Comparison of ENCODE assay signal across 26 mouse cellular contexts in the genomic region with DNA sequence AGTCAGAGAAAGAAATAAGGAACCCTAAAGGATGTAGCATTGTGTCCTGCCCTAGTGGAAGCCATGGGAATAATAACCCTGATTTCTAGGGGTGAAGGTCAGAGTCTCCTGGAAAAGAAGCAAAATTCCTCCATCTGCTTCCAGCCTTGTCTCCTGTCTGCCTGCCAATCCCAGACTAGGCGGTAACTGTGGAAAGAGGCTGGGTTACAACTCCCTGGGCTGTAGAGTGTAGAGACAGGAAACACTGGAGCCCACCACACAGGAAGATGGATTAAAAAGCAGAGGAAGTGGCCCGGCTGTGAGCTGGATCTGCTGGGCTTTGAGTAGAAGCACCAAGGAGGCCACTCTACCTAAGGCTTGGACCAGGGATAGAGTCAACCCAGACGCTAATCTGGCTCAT.
DNase-seq lines count a peak whose midpoint lies in the region; ATAC-seq and TF ChIP-seq lines count a peak whose summit lies in the region.
"Had no signal": no experiment of that assay in that cellular context is flagged by ENCODE, and none has a peak within 500 bp of the region (broad histone marks: within the 10 kb centered on the region; RNA-seq: fewer than 3 reads in every experiment).

No protein-coding gene starts in this region.

- no peak for TF ChIP-seq CTCF in heart, postnatal 0 days (IDR thresholded peaks at IDR 0.05; ENCODE audit: low read depth)
- TF ChIP-seq CTCF in gastrocnemius, adult 2 months (IDR thresholded peaks at IDR 0.05), result no peak

- no peak overlapping the region for H3K4me2 ChIP-seq in hindbrain, embryonic 12.5 days (replicated peaks)
- H3K4me2 ChIP-seq in heart, postnatal 0 days (ENCODE audit: low read depth, low read length), result no peak overlapping the region
- H3K4me2 ChIP-seq: embryonic facial prominence, embryonic 15.5 days; forebrain, embryonic 12.5 days; hindbrain, embryonic 14.5 days; lung, embryonic 15.5 days; midbrain, embryonic 12.5 days; neural tube, embryonic 13.5 days had no signal

- TF ChIP-seq EP300 in heart, postnatal 0 days (IDR thresholded peaks at IDR 0.05; ENCODE audit: low read depth), result no peak

- DNase-seq in hindbrain, embryonic 10.5 days (ENCODE audit: low spot score), result no peak
- no peak for DNase-seq in heart, postnatal 0 days (ENCODE audit: low spot score)
- peak; percentile 51 to 60 for DNase-seq in heart, postnatal 10 days
- peak; percentile 30 for DNase-seq in lung, postnatal 25 days (ENCODE audit: low spot score)
- DNase-seq in gastrocnemius, adult 2 months, result no peak
- no peak for DNase-seq in cerebellum, adult 11 months
- DNase-seq: adrenal gland, postnatal 25 days; B cell, adult 2 months; cerebellum, adult 2 months; cerebellum, postnatal 14 days; gastrocnemius, postnatal 25 days; kidney, postnatal 25 days; liver; thymus, adult 18-20 months; thymus, postnatal 25 days had no signal

- no peak for ATAC-seq in hindbrain, embryonic 12.5 days (ENCODE audit: low FRiP score)
- peak; percentile 60 for ATAC-seq in heart, postnatal 0 days (ENCODE audit: insufficient read depth, low read depth)
- ATAC-seq: intestine, postnatal 0 days had no signal

- no peaks in the 10 kb centered on the region for H3K9me3 ChIP-seq in hindbrain, embryonic 10.5 days
- H3K9me3 ChIP-seq in hindbrain, embryonic 12.5 days (replicated peaks), result no peaks in the 10 kb centered on the region; the same call in 1 of the 2 replicates
- H3K9me3 ChIP-seq in heart, postnatal 0 days (replicated peaks; ENCODE audit: control insufficient read depth, low read length), result no peaks in the 10 kb centered on the region
- H3K9me3 ChIP-seq: embryonic facial prominence, embryonic 10.5 days; embryonic facial prominence, embryonic 15.5 days; forebrain, embryonic 12.5 days; lung, embryonic 15.5 days; midbrain, embryonic 12.5 days; neural tube, embryonic 13.5 days had no signal

- intact Hi-C loops in heart, postnatal 10 days (cut with DNase I), result no loop called here
- intact Hi-C loops in gastrocnemius, adult 2 months (cut with DNase I), result no loop called here

- no peak overlapping the region for H3K9ac ChIP-seq in hindbrain, embryonic 12.5 days
- H3K9ac ChIP-seq in heart, postnatal 0 days (replicated peaks; ENCODE audit: low read depth, low read length), result no peak overlapping the region
- H3K9ac ChIP-seq: embryonic facial prominence, embryonic 15.5 days; forebrain, embryonic 12.5 days; hindbrain, embryonic 14.5 days; liver, embryonic 14.5 days; lung, embryonic 15.5 days; midbrain, embryonic 12.5 days; neural tube, embryonic 13.5 days had no signal

- no peaks in the 10 kb centered on the region for H3K36me3 ChIP-seq in hindbrain, embryonic 10.5 days
- no peaks in the 10 kb centered on the region for H3K36me3 ChIP-seq in hindbrain, embryonic 12.5 days
- H3K36me3 ChIP-seq in heart, postnatal 0 days (replicated peaks; ENCODE audit: control insufficient read depth, insufficient read depth, low read length), result no peaks in the 10 kb centered on the region
- H3K36me3 ChIP-seq: embryonic facial prominence, embryonic 10.5 days; embryonic facial prominence, embryonic 15.5 days; forebrain, embryonic 12.5 days; lung, embryonic 15.5 days; midbrain, embryonic 12.5 days; neural tube, embryonic 13.5 days had no signal

- 0 out of 2 replicates have a peak overlapping the region, but pooled peaks have one; percentile 2 for H3K27ac ChIP-seq in hindbrain, embryonic 10.5 days
- H3K27ac ChIP-seq in hindbrain, embryonic 12.5 days, result no peak overlapping the region
- H3K27ac ChIP-seq in heart, postnatal 0 days (ENCODE audit: low read depth), result no peak overlapping the region; the same call in 1 of the 2 replicates
- H3K27ac ChIP-seq in gastrocnemius, adult 2 months, result no peak overlapping the region
- H3K27ac ChIP-seq: embryonic facial prominence, embryonic 10.5 days; embryonic facial prominence, embryonic 15.5 days; forebrain, embryonic 12.5 days; hindbrain, embryonic 14.5 days; liver, embryonic 14.5 days; lung, embryonic 15.5 days; midbrain, embryonic 12.5 days; neural tube, embryonic 13.5 days had no signal

- H3K27me3 ChIP-seq in hindbrain, embryonic 10.5 days (ENCODE audit: insufficient read depth, poor library complexity, severe bottlenecking), result no peaks in the 10 kb centered on the region
- H3K27me3 ChIP-seq in hindbrain, embryonic 12.5 days, result no peaks in the 10 kb centered on the region
- no peaks in the 10 kb centered on the region for H3K27me3 ChIP-seq in heart, postnatal 0 days (ENCODE audit: control insufficient read depth, insufficient read depth, low read length)
- H3K27me3 ChIP-seq: embryonic facial prominence, embryonic 15.5 days; forebrain, embryonic 12.5 days; lung, embryonic 15.5 days; megakaryocyte, embryonic 14.5 days; midbrain, embryonic 12.5 days; neural tube, embryonic 13.5 days had no signal

- no peak overlapping the region for H3K4me3 ChIP-seq in hindbrain, embryonic 10.5 days
- no peak overlapping the region for H3K4me3 ChIP-seq in hindbrain, embryonic 12.5 days
- H3K4me3 ChIP-seq in heart, postnatal 0 days (ENCODE audit: low read depth, low read length), result no peak overlapping the region
- no peak overlapping the region for H3K4me3 ChIP-seq in gastrocnemius, adult 2 months
- H3K4me3 ChIP-seq: embryonic facial prominence, embryonic 10.5 days; embryonic facial prominence, embryonic 15.5 days; forebrain, embryonic 12.5 days; lung, embryonic 15.5 days; megakaryocyte, embryonic 14.5 days; midbrain, embryonic 12.5 days; neural tube, embryonic 13.5 days had no signal

- 79% methylated on average over 3 of the region's 3 CpGs for WGBS in hindbrain, embryonic 10.5 days
- WGBS in hindbrain, embryonic 12.5 days, result 73% methylated on average over 3 of the region's 3 CpGs
- 53% methylated on average over 3 of the region's 3 CpGs for WGBS in heart, postnatal 0 days

- peaks cover 12% of the 10 kb centered on the region for H3K4me1 ChIP-seq in hindbrain, embryonic 10.5 days (replicated peaks)
- H3K4me1 ChIP-seq in hindbrain, embryonic 12.5 days, result peaks cover 13% of the 10 kb centered on the region
- H3K4me1 ChIP-seq in heart, postnatal 0 days (ENCODE audit: control insufficient read depth, insufficient read depth), result peaks cover 8% of the 10 kb centered on the region; the same call in 1 of the 2 replicates
- H3K4me1 ChIP-seq: embryonic facial prominence, embryonic 15.5 days; megakaryocyte, embryonic 14.5 days had no signal

Comparison
In these comparisons a context has a peak if more than half of its experiments do, and no peak if none do; other contexts are left out.
1. DNase-seq: peak in heart, postnatal 10 days (2 of 2) and lung, postnatal 25 days (single experiment); none in hindbrain, embryonic 10.5 days (single experiment), heart, postnatal 0 days (single experiment), gastrocnemius, adult 2 months (single experiment) and cerebellum, adult 11 months (single experiment).